Mouse (Mus musculus): ENCODE data around the gene Atxn1. TPM values are rescaled to one million over a fixed set of nuclear protein-coding genes. Genes with fewer than 3 reads are reported as not detected.

Atxn1 gene
- polyA plus RNA-seq, 1 experiment, result not detected

GRCm38 (mm10) chr13:45965594-45966432, 1.0 kb upstream of the Atxn1 start:
- TF ChIP-seq CTCF (IDR thresholded peaks at IDR 0.05; ENCODE audit: insufficient read depth, low read depth, low read length), result no peak
- TF ChIP-seq POLR2A (IDR thresholded peaks at IDR 0.05; ENCODE audit: insufficient read depth, low read depth, low read length), result no peak
- WGBS, result under 1% methylated on average over 41 of the region's 41 CpGs
- Histone ChIP-seq H3K27ac (ENCODE audit: insufficient read depth, low read depth, low read length) (peak overlapping the region; percentile 4; the same call in 1 of the 2 replicates), H3K4me3 (ENCODE audit: insufficient read depth, low read depth, low read length) (peak overlapping the region; percentile 79), H3K4me1 (ENCODE audit: control insufficient read depth, insufficient read depth, low read length) (peaks cover 7% of the 10 kb centered on the region; the same call in 1 of the 2 replicates)

GRCm38 (mm10) chr13:45964331-45964852, 416 bp downstream of the Atxn1 start:
- under 1% methylated on average over 20 of the region's 39 CpGs for WGBS
- TF ChIP-seq POLR2A (IDR thresholded peaks at IDR 0.05; ENCODE audit: insufficient read depth, low read depth, low read length) (peak; percentile 13; the same call in 1 of the 2 replicates), CTCF (IDR thresholded peaks at IDR 0.05; ENCODE audit: insufficient read depth, low read depth, low read length) (no peak)
- H3K4me1 ChIP-seq (ENCODE audit: control insufficient read depth, insufficient read depth, low read length), result peaks cover 7% of the 10 kb centered on the region; the same call in 1 of the 2 replicates
- H3K27ac ChIP-seq (ENCODE audit: insufficient read depth, low read depth, low read length), result peak overlapping the region; percentile 91
- H3K4me3 ChIP-seq (ENCODE audit: insufficient read depth, low read depth, low read length), result peak overlapping the region; percentile 79

GRCm38 (mm10) chr13:45963497-45964330, 1.1 kb downstream of the Atxn1 start:
- peak overlapping the region; percentile 91 for H3K27ac ChIP-seq (ENCODE audit: insufficient read depth, low read depth, low read length)
- under 1% methylated on average over 84 of the region's 95 CpGs for WGBS
- H3K4me3 ChIP-seq (ENCODE audit: insufficient read depth, low read depth, low read length), result peak overlapping the region; percentile 79
- peak; percentile 73; the same call in 1 of the 2 replicates for TF ChIP-seq POLR2A (IDR thresholded peaks at IDR 0.05; ENCODE audit: insufficient read depth, low read depth, low read length)
- TF ChIP-seq CTCF (IDR thresholded peaks at IDR 0.05; ENCODE audit: insufficient read depth, low read depth, low read length), result no peak
- peaks cover 7% of the 10 kb centered on the region; the same call in 1 of the 2 replicates for H3K4me1 ChIP-seq (ENCODE audit: control insufficient read depth, insufficient read depth, low read length)

GRCm38 (mm10) chr13:45962776-45963175, 2.0 kb downstream of the Atxn1 start:
- Histone ChIP-seq H3K4me1 (ENCODE audit: control insufficient read depth, insufficient read depth, low read length) (peaks cover 7% of the 10 kb centered on the region; the same call in 1 of the 2 replicates), H3K4me3 (ENCODE audit: insufficient read depth, low read depth, low read length) (no peak overlapping the region; the same call in 1 of the 2 replicates), H3K27ac (ENCODE audit: insufficient read depth, low read depth, low read length) (no peak overlapping the region)
- no peak for TF ChIP-seq CTCF (IDR thresholded peaks at IDR 0.05; ENCODE audit: insufficient read depth, low read depth, low read length)
- TF ChIP-seq POLR2A (IDR thresholded peaks at IDR 0.05; ENCODE audit: insufficient read depth, low read depth, low read length), result no peak
- 2% methylated on average over 5 of the region's 5 CpGs for WGBS

- TF ChIP-seq POLR2A (IDR thresholded peaks at IDR 0.05; ENCODE audit: insufficient read depth, low read depth, low read length), result no peak
- TF ChIP-seq CTCF (IDR thresholded peaks at IDR 0.05; ENCODE audit: insufficient read depth, low read depth, low read length), result no peak
- 17% methylated on average over 9 of the region's 9 CpGs for WGBS
- Histone ChIP-seq H3K4me1 (ENCODE audit: control insufficient read depth, insufficient read depth, low read length) (peaks cover 7% of the 10 kb centered on the region; the same call in 1 of the 2 replicates), H3K27ac (ENCODE audit: insufficient read depth, low read depth, low read length) (no peak overlapping the region), H3K4me3 (ENCODE audit: insufficient read depth, low read depth, low read length) (no peak overlapping the region)
These were observed 2.8 kb downstream of the Atxn1 start for GRCm38 (mm10) chr13:45961871-45962630.

GRCm38 (mm10) chr13:45960311-45960965, 4.4 kb downstream of the Atxn1 start:
- 66% methylated on average over 14 of the region's 14 CpGs for WGBS
- TF ChIP-seq POLR2A (IDR thresholded peaks at IDR 0.05; ENCODE audit: insufficient read depth, low read depth, low read length) (no peak), CTCF (IDR thresholded peaks at IDR 0.05; ENCODE audit: insufficient read depth, low read depth, low read length) (no peak)
- Histone ChIP-seq H3K4me3 (ENCODE audit: insufficient read depth, low read depth, low read length) (no peak overlapping the region), H3K27ac (ENCODE audit: insufficient read depth, low read depth, low read length) (no peak overlapping the region), H3K4me1 (ENCODE audit: control insufficient read depth, insufficient read depth, low read length) (peaks cover under 1% of the 10 kb centered on the region; the same call in 1 of the 2 replicates)

- TF ChIP-seq CTCF (IDR thresholded peaks at IDR 0.05; ENCODE audit: insufficient read depth, low read depth, low read length), result no peak
- TF ChIP-seq POLR2A (IDR thresholded peaks at IDR 0.05; ENCODE audit: insufficient read depth, low read depth, low read length), result no peak
- Histone ChIP-seq H3K4me3 (ENCODE audit: insufficient read depth, low read depth, low read length) (no peak overlapping the region), H3K27ac (ENCODE audit: insufficient read depth, low read depth, low read length) (no peak overlapping the region), H3K4me1 (ENCODE audit: control insufficient read depth, insufficient read depth, low read length) (no peaks in the 10 kb centered on the region; the same call in 1 of the 2 replicates)
- 61% methylated on average over 4 of the region's 4 CpGs for WGBS
These were observed 6.5 kb downstream of the Atxn1 start for GRCm38 (mm10) chr13:45958306-45958705.

Data from olfactory bulb, adult 2 months (tissue).